Mouse (Mus musculus): Measurements from ENCODE around the gene Minos1. TPM values are rescaled to one million over a fixed set of nuclear protein-coding genes. Genes with fewer than 3 reads are reported as not detected.

Minos1 gene
- polyA plus RNA-seq, 1 experiment from 2014 or later = 421 TPM

GRCm38 (mm10) chr4:139131858-139132672 is 1.2 kb upstream of the Minos1 start:
- Histone ChIP-seq H3K27ac (ENCODE audit: low read depth, low read length) (no peak overlapping the region), H3K4me1 (ENCODE audit: control insufficient read depth, insufficient read depth, low read length) (peaks cover 6% of the 10 kb centered on the region), H3K27me3 (ENCODE audit: control insufficient read depth, insufficient read depth, low read length) (no peaks in the 10 kb centered on the region), H3K4me3 (ENCODE audit: low read depth, low read length) (no peak overlapping the region), H3K36me3 (ENCODE audit: control insufficient read depth, insufficient read depth, low read length) (no peaks in the 10 kb centered on the region), H3K9me3 (ENCODE audit: control insufficient read depth, low read length) (no peaks in the 10 kb centered on the region), H3K9ac (ENCODE audit: low read length) (no peak overlapping the region), H3K4me2 (no peak overlapping the region)
- DNase-seq (ENCODE audit: low spot score, missing footprints) (no peak), ATAC-seq (ENCODE audit: low FRiP score) (no peak)
- 87% methylated on average over 14 of the region's 14 CpGs for WGBS

GRCm38 (mm10) chr4:139129806-139130700 is 860 bp downstream of the Minos1 start:
- ATAC-seq (ENCODE audit: low FRiP score) = peak; percentile 28
- 3% methylated on average over 54 of the region's 57 CpGs for WGBS

GRCm38 (mm10) chr4:139126475-139126874 is 4.4 kb downstream of the Minos1 start:
- H3K4me2 ChIP-seq = no peak overlapping the region

More at GRCm38 (mm10) chr4:139129806-139130700, 860 bp downstream of the Minos1 start:
- Histone ChIP-seq H3K9ac (ENCODE audit: low read length) (peak overlapping the region; percentile 90), H3K4me2 (peak overlapping the region; percentile 96), H3K4me3 (ENCODE audit: low read depth, low read length) (peak overlapping the region; percentile 95), H3K36me3 (ENCODE audit: control insufficient read depth, insufficient read depth, low read length) (no peaks in the 10 kb centered on the region), H3K27ac (ENCODE audit: low read depth, low read length) (peak overlapping the region; percentile 82), H3K4me1 (ENCODE audit: control insufficient read depth, insufficient read depth, low read length) (peaks cover 6% of the 10 kb centered on the region), H3K27me3 (ENCODE audit: control insufficient read depth, insufficient read depth, low read length) (no peaks in the 10 kb centered on the region), H3K9me3 (ENCODE audit: control insufficient read depth, low read length) (no peaks in the 10 kb centered on the region)
- peak; percentile 92 for DNase-seq (ENCODE audit: low spot score, missing footprints)

GRCm38 (mm10) chr4:139124940-139125339 is 6.0 kb downstream of the Minos1 start:
- Histone ChIP-seq H3K4me3 (ENCODE audit: low read depth, low read length) (no peak overlapping the region), H3K27ac (ENCODE audit: low read depth, low read length) (no peak overlapping the region), H3K4me2 (no peak overlapping the region), H3K36me3 (ENCODE audit: control insufficient read depth, insufficient read depth, low read length) (no peaks in the 10 kb centered on the region), H3K4me1 (ENCODE audit: control insufficient read depth, insufficient read depth, low read length) (peaks cover 4% of the 10 kb centered on the region), H3K9me3 (ENCODE audit: control insufficient read depth, low read length) (no peaks in the 10 kb centered on the region), H3K9ac (ENCODE audit: low read length) (no peak overlapping the region), H3K27me3 (ENCODE audit: control insufficient read depth, insufficient read depth, low read length) (no peaks in the 10 kb centered on the region)
- 96% methylated on average over 6 of the region's 6 CpGs for WGBS
- no peak for ATAC-seq (ENCODE audit: low FRiP score)
- DNase-seq (ENCODE audit: low spot score, missing footprints) = no peak

More at GRCm38 (mm10) chr4:139126475-139126874, 4.4 kb downstream of the Minos1 start:
- Histone ChIP-seq H3K4me1 (ENCODE audit: control insufficient read depth, insufficient read depth, low read length) (peaks cover 6% of the 10 kb centered on the region), H3K9ac (ENCODE audit: low read length) (no peak overlapping the region), H3K36me3 (ENCODE audit: control insufficient read depth, insufficient read depth, low read length) (no peaks in the 10 kb centered on the region), H3K4me3 (ENCODE audit: low read depth, low read length) (no peak overlapping the region), H3K9me3 (ENCODE audit: control insufficient read depth, low read length) (no peaks in the 10 kb centered on the region), H3K27me3 (ENCODE audit: control insufficient read depth, insufficient read depth, low read length) (no peaks in the 10 kb centered on the region), H3K27ac (ENCODE audit: low read depth, low read length) (no peak overlapping the region)
- DNase-seq (ENCODE audit: low spot score, missing footprints) (no peak), ATAC-seq (ENCODE audit: low FRiP score) (no peak)
- 85% methylated on average over 3 of the region's 3 CpGs for WGBS

GRCm38 (mm10) chr4:139122557-139122956 is 8.4 kb downstream of the Minos1 start:
- WGBS = 87% methylated on average over 4 of the region's 4 CpGs
- ATAC-seq (ENCODE audit: low FRiP score) = no peak

GRCm38 (mm10) chr4:139120998-139121397 is 9.9 kb downstream of the Minos1 start:
- H3K9me3 ChIP-seq (ENCODE audit: control insufficient read depth, low read length) = no peaks in the 10 kb centered on the region
- no peak overlapping the region for H3K27ac ChIP-seq (ENCODE audit: low read depth, low read length)
- H3K36me3 ChIP-seq (ENCODE audit: control insufficient read depth, insufficient read depth, low read length) = no peaks in the 10 kb centered on the region
- H3K4me2 ChIP-seq = no peak overlapping the region
- H3K27me3 ChIP-seq (ENCODE audit: control insufficient read depth, insufficient read depth, low read length) = no peaks in the 10 kb centered on the region
- H3K4me1 ChIP-seq (ENCODE audit: control insufficient read depth, insufficient read depth, low read length) = no peaks in the 10 kb centered on the region
- DNase-seq (ENCODE audit: low spot score, missing footprints) (no peak), ATAC-seq (ENCODE audit: low FRiP score) (no peak)
- H3K4me3 ChIP-seq (ENCODE audit: low read depth, low read length) = no peak overlapping the region
- WGBS = 86% methylated on average over 7 of the region's 7 CpGs
- H3K9ac ChIP-seq (ENCODE audit: low read length) = no peak overlapping the region

More at GRCm38 (mm10) chr4:139122557-139122956, 8.4 kb downstream of the Minos1 start:
- Histone ChIP-seq H3K27me3 (ENCODE audit: control insufficient read depth, insufficient read depth, low read length) (no peaks in the 10 kb centered on the region), H3K4me2 (no peak overlapping the region), H3K36me3 (ENCODE audit: control insufficient read depth, insufficient read depth, low read length) (no peaks in the 10 kb centered on the region), H3K9me3 (ENCODE audit: control insufficient read depth, low read length) (no peaks in the 10 kb centered on the region), H3K27ac (ENCODE audit: low read depth, low read length) (no peak overlapping the region), H3K9ac (ENCODE audit: low read length) (no peak overlapping the region), H3K4me1 (ENCODE audit: control insufficient read depth, insufficient read depth, low read length) (no peaks in the 10 kb centered on the region), H3K4me3 (ENCODE audit: low read depth, low read length) (no peak overlapping the region)
- no peak for DNase-seq (ENCODE audit: low spot score, missing footprints)

GRCm38 (mm10) chr4:139120281-139120814 is 10.6 kb downstream of the Minos1 start:
- Histone ChIP-seq H3K4me2 (no peak overlapping the region), H3K27me3 (ENCODE audit: control insufficient read depth, insufficient read depth, low read length) (no peaks in the 10 kb centered on the region), H3K36me3 (ENCODE audit: control insufficient read depth, insufficient read depth, low read length) (no peaks in the 10 kb centered on the region), H3K9me3 (ENCODE audit: control insufficient read depth, low read length) (no peaks in the 10 kb centered on the region), H3K4me3 (ENCODE audit: low read depth, low read length) (no peak overlapping the region), H3K9ac (ENCODE audit: low read length) (no peak overlapping the region), H3K27ac (ENCODE audit: low read depth, low read length) (no peak overlapping the region), H3K4me1 (ENCODE audit: control insufficient read depth, insufficient read depth, low read length) (no peaks in the 10 kb centered on the region)
- 93% methylated on average over 4 of the region's 4 CpGs for WGBS
- ATAC-seq (ENCODE audit: low FRiP score) = no peak
- no peak for DNase-seq (ENCODE audit: low spot score, missing footprints)

GRCm38 (mm10) chr4:139116356-139117063 is 14.4 kb downstream of the Minos1 start:
- no peaks in the 10 kb centered on the region for H3K4me1 ChIP-seq (ENCODE audit: control insufficient read depth, insufficient read depth, low read length)
- H3K4me3 ChIP-seq (ENCODE audit: low read depth, low read length) = no peak overlapping the region
- ATAC-seq (ENCODE audit: low FRiP score) (no peak), DNase-seq (ENCODE audit: low spot score, missing footprints) (no peak)
- no peak overlapping the region for H3K4me2 ChIP-seq
- WGBS = 87% methylated on average over 3 of the region's 3 CpGs
- H3K9me3 ChIP-seq (ENCODE audit: control insufficient read depth, low read length) = no peaks in the 10 kb centered on the region
- H3K27ac ChIP-seq (ENCODE audit: low read depth, low read length) = no peak overlapping the region
- no peaks in the 10 kb centered on the region for H3K36me3 ChIP-seq (ENCODE audit: control insufficient read depth, insufficient read depth, low read length)
- H3K9ac ChIP-seq (ENCODE audit: low read length) = no peak overlapping the region
- H3K27me3 ChIP-seq (ENCODE audit: control insufficient read depth, insufficient read depth, low read length) = no peaks in the 10 kb centered on the region

All from midbrain, embryonic 11.5 days (tissue).